Mouse (Mus musculus) MEL (cell line): ENCODE measurements around the gene Pi4k2a. TPM values are rescaled to one million over a fixed set of nuclear protein-coding genes. Genes with fewer than 3 reads are reported as not detected.

Source experiments
- DNase-seq: peaks from one replicate; pipeline ENCODE4 v3.0.0; 2011; ENCODE audit warnings: low read depth, low spot score
- H3K27ac ChIP-seq: 2 replicates; pipeline ENCODE4 v1.5.1; 2012; ENCODE audit warnings: low read depth, mild to moderate bottlenecking, control low read depth, low read length, moderate library complexity; ENCODE audit not compliant: control insufficient read depth
- H3K27me3 ChIP-seq, 2 experiments: fragments of 150-350 bp in 1 of 2; sonication (generic) in 1 of 2; 2 replicates each; pipeline ENCODE4 v1.6.1; 2012; ENCODE audit warnings: low read length in 2 of 2, mild to moderate bottlenecking in 2 of 2, improper control_type of control experiment in 1 of 2, moderate library complexity in 1 of 2; ENCODE audit not compliant: insufficient read depth in 2 of 2, control insufficient read depth in 1 of 2
- H3K36me3 ChIP-seq, 2 experiments: 2 replicates each; pipeline ENCODE4 v1.6.1; 2012 to 2014; ENCODE audit warnings: low read length in 2 of 2, improper control_type of control experiment in 1 of 2, inconsistent platforms in 1 of 2, mild to moderate bottlenecking in 1 of 2; ENCODE audit not compliant: insufficient read depth in 2 of 2, control insufficient read depth in 1 of 2
- H3K4me1 ChIP-seq, 2 experiments: fragments of 150-350 bp in 1 of 2; sonication (generic) in 1 of 2; 2 replicates each; pipeline ENCODE4 v1.6.1; 2012; ENCODE audit warnings: low read length in 2 of 2, improper control_type of control experiment in 1 of 2, mild to moderate bottlenecking in 1 of 2; ENCODE audit not compliant: insufficient read depth in 2 of 2, control insufficient read depth in 1 of 2
- H3K4me3 ChIP-seq, 2 experiments: fragments of 150-350 bp in 1 of 2; sonication (generic) in 1 of 2; 2 replicates each; pipeline ENCODE4 v1.5.1; 2012; ENCODE audit warnings: low read depth in 2 of 2, low read length in 2 of 2, mild to moderate bottlenecking in 2 of 2, moderate library complexity in 2 of 2, control low read depth in 1 of 2, improper control_type of control experiment in 1 of 2; ENCODE audit not compliant: control insufficient read depth in 1 of 2, insufficient read depth in 1 of 2
- H3K79me2 ChIP-seq: 2 replicates; pipeline ENCODE4 v1.6.1; 2012; ENCODE audit warnings: mild to moderate bottlenecking, low read length, moderate library complexity; ENCODE audit not compliant: control insufficient read depth, poor library complexity, insufficient read depth
- H3K9ac ChIP-seq: 2 replicates; pipeline ENCODE4 v1.6.1; 2012; ENCODE audit warnings: low read depth, mild to moderate bottlenecking, control low read depth, low read length, moderate library complexity; ENCODE audit not compliant: control insufficient read depth, poor library complexity, severe bottlenecking
- H3K9me3 ChIP-seq: fragments of 150-350 bp; sonication (generic); replicated peaks from 2 replicates; pipeline ENCODE4 v1.6.1; 2012; ENCODE audit warnings: mild to moderate bottlenecking, low read length, improper control_type of control experiment, moderate library complexity; ENCODE audit not compliant: insufficient read depth
- BHLHE40 ChIP-seq: IDR thresholded peaks from 2 replicates; pipeline ENCODE4 v1.6.1; 2012; ENCODE audit warnings: low read depth, mild to moderate bottlenecking, inconsistent platforms, low read length, improper control_type of control experiment, borderline replicate concordance
- CHD1 ChIP-seq: IDR thresholded peaks from 2 replicates; pipeline ENCODE4 v1.6.1; 2012; ENCODE audit warnings: low read depth, mild to moderate bottlenecking, inconsistent platforms, low read length, improper control_type of control experiment
- CHD2 ChIP-seq: IDR thresholded peaks from 2 replicates; pipeline ENCODE4 v1.6.1; 2011; ENCODE audit warnings: low read length, improper control_type of control experiment
- E2F4 ChIP-seq: IDR thresholded peaks from 2 replicates; pipeline ENCODE4 v1.6.1; 2011; ENCODE audit warnings: low read depth, low read length, improper control_type of control experiment, borderline replicate concordance
- ELF1 ChIP-seq: IDR thresholded peaks from 2 replicates; pipeline ENCODE4 v1.6.1; 2014; ENCODE audit warnings: low read depth, mild to moderate bottlenecking, inconsistent platforms, low read length, improper control_type of control experiment, moderate library complexity
- EP300 ChIP-seq, 2 experiments: IDR thresholded peaks; 2 replicates each; pipeline ENCODE4 v1.6.1; 2011; ENCODE audit warnings: improper control_type of control experiment in 2 of 2, low read length in 2 of 2, low read depth in 1 of 2, mild to moderate bottlenecking in 1 of 2
- ETS1 ChIP-seq: IDR thresholded peaks from 2 replicates; pipeline ENCODE4 v1.6.1; 2012; ENCODE audit warnings: low read depth, mild to moderate bottlenecking, inconsistent platforms, low read length, improper control_type of control experiment, moderate library complexity
- GATA1 ChIP-seq: IDR thresholded peaks from 2 replicates; pipeline ENCODE4 v1.6.1; 2011; ENCODE audit warnings: low read depth, low read length, improper control_type of control experiment
- HCFC1 ChIP-seq: IDR thresholded peaks from 2 replicates; pipeline ENCODE4 v1.6.1; 2012; ENCODE audit warnings: low read depth, mild to moderate bottlenecking, inconsistent platforms, low read length, improper control_type of control experiment, moderate library complexity
- JUND ChIP-seq: IDR thresholded peaks from 2 replicates; pipeline ENCODE4 v1.6.1; 2011; ENCODE audit warnings: low read depth, mild to moderate bottlenecking, improper control_type of control experiment, low read length
- KAT2A ChIP-seq: conservative IDR thresholded peaks from 2 replicates; pipeline ENCODE4 v1.6.1; 2012; ENCODE audit warnings: low read depth, low read length, improper control_type of control experiment, inconsistent platforms
- MAFK ChIP-seq: IDR thresholded peaks from 2 replicates; pipeline ENCODE4 v1.6.1; 2011; ENCODE audit warnings: low read depth, mild to moderate bottlenecking, low read length, improper control_type of control experiment, borderline replicate concordance
- MAZ ChIP-seq: IDR thresholded peaks from 2 replicates; pipeline ENCODE4 v1.6.1; 2012; ENCODE audit warnings: low read depth, mild to moderate bottlenecking, inconsistent platforms, low read length, improper control_type of control experiment
- MEF2A ChIP-seq: IDR thresholded peaks from 2 replicates; pipeline ENCODE4 v1.6.1; 2014; ENCODE audit warnings: low read depth, mild to moderate bottlenecking, inconsistent platforms, low read length, improper control_type of control experiment; ENCODE audit not compliant: poor library complexity, insufficient replicate concordance, severe bottlenecking; ENCODE audit errors: extremely low read depth
- MYB ChIP-seq: IDR thresholded peaks from 2 replicates; pipeline ENCODE4 v1.6.1; 2011; ENCODE audit warnings: mild to moderate bottlenecking, low read depth, low read length, improper control_type of control experiment
- MYC ChIP-seq: IDR thresholded peaks from 2 replicates; pipeline ENCODE4 v1.6.1; 2011; ENCODE audit warnings: low read depth, mild to moderate bottlenecking, low read length, improper control_type of control experiment, moderate library complexity
- NRF1 ChIP-seq: IDR thresholded peaks from 2 replicates; pipeline ENCODE4 v1.6.1; 2014; ENCODE audit warnings: low read depth, mild to moderate bottlenecking, inconsistent platforms, low read length, improper control_type of control experiment, moderate library complexity; ENCODE audit not compliant: poor library complexity, insufficient read depth, severe bottlenecking
- POLR2A ChIP-seq, 2 experiments: IDR thresholded peaks; 2 replicates each; pipeline ENCODE4 v1.6.1; 2011 to 2012; ENCODE audit warnings: low read length in 2 of 2, mild to moderate bottlenecking in 2 of 2, control low read depth in 1 of 2, improper control_type of control experiment in 1 of 2, low read depth in 1 of 2, moderate library complexity in 1 of 2; ENCODE audit not compliant: control insufficient read depth in 1 of 2, insufficient read depth in 1 of 2, poor library complexity in 1 of 2
- POLR2AphosphoS2 ChIP-seq: IDR thresholded peaks from 2 replicates; pipeline ENCODE4 v1.6.1; 2011; ENCODE audit warnings: low read length, improper control_type of control experiment
- POLR2AphosphoS5 ChIP-seq: IDR thresholded peaks from 2 replicates; pipeline ENCODE4 v1.6.1; 2012; ENCODE audit warnings: low read depth, borderline replicate concordance, mild to moderate bottlenecking, inconsistent platforms, low read length, moderate library complexity, mixed read lengths
- RAD21 ChIP-seq: IDR thresholded peaks from 2 replicates; pipeline ENCODE4 v1.6.1; 2011; ENCODE audit warnings: mild to moderate bottlenecking, low read depth, low read length, improper control_type of control experiment
- SIN3A ChIP-seq: IDR thresholded peaks from 2 replicates; pipeline ENCODE4 v1.6.1; 2012; ENCODE audit warnings: low read length, improper control_type of control experiment, inconsistent platforms
- SMC3 ChIP-seq: IDR thresholded peaks from 2 replicates; pipeline ENCODE4 v1.6.1; 2011; ENCODE audit warnings: low read depth, low read length, improper control_type of control experiment
- TAL1 ChIP-seq: IDR thresholded peaks from 2 replicates; pipeline ENCODE4 v1.6.1; 2012; ENCODE audit warnings: mild to moderate bottlenecking, inconsistent platforms, low read length, moderate library complexity, mixed read lengths
- TCF12 ChIP-seq: IDR thresholded peaks from 2 replicates; pipeline ENCODE4 v1.6.1; 2014; ENCODE audit warnings: low read depth, mild to moderate bottlenecking, inconsistent platforms, low read length, improper control_type of control experiment, moderate library complexity
- UBTF ChIP-seq: IDR thresholded peaks from 2 replicates; pipeline ENCODE4 v1.6.1; 2012; ENCODE audit warnings: low read depth, mild to moderate bottlenecking, inconsistent platforms, low read length, improper control_type of control experiment, moderate library complexity, borderline replicate concordance; ENCODE audit not compliant: insufficient read depth
- USF1 ChIP-seq: IDR thresholded peaks from 2 replicates; pipeline ENCODE4 v1.6.1; 2014; ENCODE audit warnings: low read depth, mild to moderate bottlenecking, inconsistent platforms, low read length, improper control_type of control experiment, moderate library complexity
- ZKSCAN1 ChIP-seq: IDR thresholded peaks from 2 replicates; pipeline ENCODE4 v1.6.1; 2012; ENCODE audit warnings: low read depth, mild to moderate bottlenecking, inconsistent platforms, low read length, improper control_type of control experiment, moderate library complexity
- ZMIZ1 ChIP-seq: IDR thresholded peaks from 2 replicates; pipeline ENCODE4 v1.6.1; 2012; ENCODE audit warnings: low read depth, mild to moderate bottlenecking, inconsistent platforms, low read length, improper control_type of control experiment, moderate library complexity
- ZNF384 ChIP-seq: IDR thresholded peaks from 2 replicates; pipeline ENCODE4 v1.6.1; 2012; ENCODE audit warnings: low read depth, mild to moderate bottlenecking, inconsistent platforms, low read length, improper control_type of control experiment
- polyA plus RNA-seq, 2 experiments: library from polyadenylated mRNA; stranded (reverse) in 1 of 2; unstranded in 1 of 2; fragments of >175 nt in 1 of 2; fragments of >200 nt in 1 of 2; gene quantifications; 2 replicates each; pipeline versions ENCODE4 v1.2.1 to v1.2.4; 2012; ENCODE audit warnings: low replicate concordance in 2 of 2, low read depth in 1 of 2; ENCODE audit not compliant: insufficient read length in 2 of 2, insufficient read depth in 1 of 2, missing spikeins in 1 of 2
- total RNA-seq: library from RNA; depleted of rRNA; stranded (reverse); fragments of 300-350 nt; gene quantifications from 2 replicates; pipeline ENCODE4 v1.2.3, GENCODE M21; 2012

The Pi4k2a gene
- total and polyA plus RNA-seq, 3 experiments: 10.2 to 30.3 TPM; not detected in 1

DNA sequence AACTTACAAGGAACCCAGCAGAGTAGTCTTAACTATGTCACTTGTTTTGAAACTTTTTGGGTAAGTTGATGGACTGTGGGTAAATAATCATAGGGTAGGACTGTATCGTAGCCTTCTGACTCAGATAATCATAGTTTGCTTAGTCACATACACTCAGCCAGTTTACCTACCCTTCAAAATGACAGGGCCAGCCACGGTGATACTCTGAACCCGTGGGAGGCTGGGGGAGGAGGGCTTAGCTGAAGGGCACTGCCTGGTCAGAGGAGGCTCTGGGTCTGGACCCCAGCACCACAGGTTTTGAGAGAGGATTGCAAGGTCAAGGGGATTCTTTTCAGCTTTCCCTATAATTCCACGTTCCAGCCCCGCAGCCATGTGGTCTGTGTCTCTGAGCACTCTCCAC lies 28.3 kb downstream of the Pi4k2a start:
- H3K36me3 ChIP-seq: peaks cover 0 to 10% of the 10 kb centered on the region in 2 experiments; a peak in 2 of 4 replicates

DNA sequence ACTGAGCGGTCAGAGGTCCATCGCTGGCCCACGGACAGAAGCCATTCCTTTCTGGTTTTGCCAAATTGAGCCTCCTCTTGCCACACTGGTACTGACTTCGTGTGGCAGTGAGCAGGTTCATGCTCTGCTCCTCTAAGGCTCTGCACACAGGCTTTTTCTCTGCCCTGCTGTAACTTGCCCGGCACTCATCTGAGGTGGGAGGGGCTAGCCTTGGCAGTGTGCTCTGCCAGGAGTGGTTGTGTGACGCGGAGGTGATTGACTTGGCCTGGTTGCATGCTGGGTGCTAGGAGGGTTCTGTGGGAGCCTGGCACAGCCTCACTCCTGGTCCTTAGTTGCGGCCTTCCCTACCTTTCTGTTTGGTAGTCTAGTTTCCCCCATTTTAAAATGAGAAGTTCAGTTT lies 30.2 kb downstream of the Pi4k2a start:
- no peaks in the 10 kb centered on the region for H3K27me3 ChIP-seq
- no peak overlapping the region for H3K4me3 ChIP-seq
- DNase-seq: no peak
- no peaks in the 10 kb centered on the region for H3K9me3 ChIP-seq
- H3K9ac ChIP-seq: no peak overlapping the region
- H3K79me2 ChIP-seq: no peaks in the 10 kb centered on the region
- peaks cover 3 to 10% of the 10 kb centered on the region in 2 experiments for H3K36me3 ChIP-seq
- H3K27ac ChIP-seq: no peak overlapping the region
- TF ChIP-seq UBTF: no peak
- TF ChIP-seq JUND: no peak
- TF ChIP-seq MEF2A: no peak
- no peak for TF ChIP-seq CHD2
- TF ChIP-seq POLR2A (IDR thresholded peaks at IDR 0.05; ENCODE audit: control insufficient read depth in 1 of 2, insufficient read depth in 1 of 2, low read depth in 1 of 2, low read length in 2 of 2, poor library complexity in 1 of 2): no peak
- TF ChIP-seq KAT2A: no peak
- no peak for TF ChIP-seq HCFC1
- no peak for TF ChIP-seq SMC3
- TF ChIP-seq MAFK: no peak
- no peak for TF ChIP-seq ETS1
- TF ChIP-seq EP300 (IDR thresholded peaks at IDR 0.05; ENCODE audit: low read depth in 1 of 2, low read length in 2 of 2): no peak
- TF ChIP-seq ZNF384: no peak
- no peak for TF ChIP-seq E2F4
- no peak for TF ChIP-seq POLR2AphosphoS5
- TF ChIP-seq BHLHE40: no peak
- no peak for TF ChIP-seq USF1
- TF ChIP-seq TAL1: no peak
- TF ChIP-seq GATA1: no peak
- no peak for TF ChIP-seq TCF12
- peaks cover 2 to 5% of the 10 kb centered on the region in 2 experiments; a peak in 3 of 4 replicates for H3K4me1 ChIP-seq

More for the DNA sequence above, 28.3 kb downstream of the Pi4k2a start:
- no peak for DNase-seq
- Histone ChIP-seq H3K79me2 (no peaks in the 10 kb centered on the region), H3K4me3 (no peak overlapping the region), H3K9ac (no peak overlapping the region), H3K9me3 (no peaks in the 10 kb centered on the region), H3K27me3 (no peaks in the 10 kb centered on the region), H3K27ac (no peak overlapping the region), H3K4me1 (peaks cover 0 to 2% of the 10 kb centered on the region in 2 experiments; a peak in 1 of 4 replicates)
- TF ChIP-seq GATA1 (no peak), MYC (no peak), ZNF384 (no peak), POLR2A (IDR thresholded peaks at IDR 0.05; ENCODE audit: control insufficient read depth in 1 of 2, insufficient read depth in 1 of 2, low read depth in 1 of 2, low read length in 2 of 2, poor library complexity in 1 of 2) (no peak), POLR2AphosphoS2 (no peak), RAD21 (no peak), MAZ (no peak), ZMIZ1 (no peak), ELF1 (no peak), ZKSCAN1 (no peak), MYB (no peak), USF1 (no peak), KAT2A (no peak), CHD1 (no peak), NRF1 (no peak), SIN3A (no peak)
